Mouse (Mus musculus): ENCODE data around the gene Olfr1423.

DNA sequence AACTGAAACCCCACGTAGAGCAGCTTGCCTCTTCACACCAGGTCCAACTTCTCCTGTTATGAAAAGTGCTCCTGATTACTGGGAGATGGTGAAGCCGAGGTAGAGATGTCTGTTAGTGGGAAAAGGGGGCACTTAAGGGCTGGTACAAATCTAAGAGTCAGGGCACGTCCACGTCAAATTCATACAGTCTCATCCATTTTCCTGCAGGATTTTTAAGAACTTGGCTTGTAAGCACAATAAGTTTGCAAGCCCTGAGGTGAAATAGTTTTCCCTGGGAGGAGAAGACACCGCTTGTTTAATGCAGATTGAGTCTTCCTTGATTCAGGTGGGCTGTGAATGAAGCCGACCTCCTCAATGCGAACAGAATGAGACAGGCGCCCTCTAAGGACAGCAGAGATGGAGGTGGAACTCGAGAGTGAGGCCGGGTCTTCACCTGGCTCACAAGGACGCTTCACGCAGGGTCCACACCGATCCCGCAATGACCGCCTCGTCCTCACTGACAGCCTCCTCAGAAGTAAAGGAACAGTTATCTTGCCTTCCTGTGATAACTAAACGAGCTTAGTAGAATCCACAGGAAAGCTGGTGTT lies 34.7 kb downstream of the Olfr1423 start:
- no peak for TF ChIP-seq CTCF (IDR thresholded peaks at IDR 0.05; ENCODE audit: low read depth)
- no peak for TF ChIP-seq EP300 (IDR thresholded peaks at IDR 0.05; ENCODE audit: low read depth)
